In genomic region chr11:75913953-75914352, GRCm38 (mm10) we compare ENCODE assay signal across 8 mouse cellular contexts. TPM values are rescaled to one million over a fixed set of nuclear protein-coding genes. Genes with fewer than 3 reads are reported as not detected.
DNase-seq lines count a peak whose midpoint lies in the region; ATAC-seq and TF ChIP-seq lines count a peak whose summit lies in the region.

No protein-coding gene starts in this region.

- no peaks in the 10 kb centered on the region for H3K36me3 ChIP-seq in testis, adult 2 months (ENCODE audit: control insufficient read depth, insufficient read depth, low read length)
- no peaks in the 10 kb centered on the region for H3K36me3 ChIP-seq in heart, embryonic 14.5 days (ENCODE audit: control insufficient read depth, insufficient read depth, low read length)
- no peaks in the 10 kb centered on the region for H3K36me3 ChIP-seq in lung, postnatal 0 days (ENCODE audit: insufficient read depth, low read length)
- H3K36me3 ChIP-seq in thymus, adult 2 months (ENCODE audit: control insufficient read depth, insufficient read depth, low read length), result no peaks in the 10 kb centered on the region
- no peaks in the 10 kb centered on the region for H3K36me3 ChIP-seq in hindbrain, embryonic 12.5 days

- ATAC-seq in heart, embryonic 14.5 days (ENCODE audit: insufficient number of reproducible peaks, insufficient read depth, low FRiP score, low read depth), result peak; percentile 32; the same call in 1 of the 2 replicates
- peak; percentile 70 for ATAC-seq in lung, postnatal 0 days
- no peak for ATAC-seq in hindbrain, embryonic 12.5 days (ENCODE audit: low FRiP score)

- no peak for TF ChIP-seq EP300 in lung, postnatal 0 days (IDR thresholded peaks at IDR 0.05)

- TF ChIP-seq CTCF in testis, adult 2 months (IDR thresholded peaks at IDR 0.05; ENCODE audit: control insufficient read depth, insufficient read depth, insufficient replicate concordance, low read depth, low read length), result peak; percentile 68; the same call in 1 of the 2 replicates
- peak; percentile 86 for TF ChIP-seq CTCF in lung, postnatal 0 days (IDR thresholded peaks at IDR 0.05)
- peak; percentile 75 for TF ChIP-seq CTCF in thymus, adult 2 months (IDR thresholded peaks at IDR 0.05; ENCODE audit: borderline replicate concordance, control insufficient read depth, extremely low read depth, insufficient read depth, low read length, poor library complexity)

- DNase-seq in testis, postnatal 14 days (ENCODE audit: low spot score), result no peak
- peak; percentile 74 to 78 for DNase-seq in adrenal gland, adult 18-20 months (ENCODE audit: low spot score in 2 of 2)
- DNase-seq in lung, postnatal 0 days (ENCODE audit: low spot score), result peak; percentile 56
- peak; percentile 75 for DNase-seq in thymus, adult 2 months
- no peak for DNase-seq in layer of hippocampus, adult 9-10 months (ENCODE audit: low spot score)

- no peak overlapping the region for H3K27ac ChIP-seq in testis, adult 2 months (ENCODE audit: control insufficient read depth, insufficient read depth, low read depth, low read length)
- H3K27ac ChIP-seq in heart, embryonic 14.5 days (replicated peaks in 1 of 2; ENCODE audit: control insufficient read depth in 1 of 2, insufficient read depth in 1 of 2, low read depth in 2 of 2, low read length in 2 of 2), result no peak overlapping the region
- H3K27ac ChIP-seq in lung, postnatal 0 days (ENCODE audit: low read length), result no peak overlapping the region
- no peak overlapping the region for H3K27ac ChIP-seq in thymus, adult 2 months (ENCODE audit: control insufficient read depth, insufficient read depth, low read length)
- H3K27ac ChIP-seq in hindbrain, embryonic 12.5 days, result no peak overlapping the region

- no peaks in the 10 kb centered on the region for H3K9me3 ChIP-seq in heart, embryonic 14.5 days (ENCODE audit: control insufficient read depth, low read length)
- no peaks in the 10 kb centered on the region for H3K9me3 ChIP-seq in lung, postnatal 0 days (ENCODE audit: low read length)
- 0 out of 2 replicates have a peak, but pooled peaks cover 2% of the 10 kb centered on the region for H3K9me3 ChIP-seq in hindbrain, embryonic 12.5 days (replicated peaks)

- no peak overlapping the region for H3K4me3 ChIP-seq in testis, adult 2 months (ENCODE audit: control insufficient read depth, low read depth, low read length)
- H3K4me3 ChIP-seq in heart, embryonic 14.5 days (ENCODE audit: control insufficient read depth in 1 of 2, insufficient read depth in 1 of 2, low read depth in 1 of 2, low read length in 2 of 2), result no peak overlapping the region
- H3K4me3 ChIP-seq in lung, postnatal 0 days (ENCODE audit: low read depth, low read length), result no peak overlapping the region
- H3K4me3 ChIP-seq in thymus, adult 2 months (ENCODE audit: control insufficient read depth, insufficient read depth, low read length), result no peak overlapping the region
- no peak overlapping the region for H3K4me3 ChIP-seq in hindbrain, embryonic 12.5 days

- no peak overlapping the region for H3K4me2 ChIP-seq in heart, embryonic 14.5 days (ENCODE audit: low read length)
- no peak overlapping the region for H3K4me2 ChIP-seq in lung, postnatal 0 days (replicated peaks; ENCODE audit: low read depth, low read length)
- no peak overlapping the region for H3K4me2 ChIP-seq in hindbrain, embryonic 12.5 days (replicated peaks)

- no peak overlapping the region for H3K9ac ChIP-seq in heart, embryonic 14.5 days (ENCODE audit: low read length)
- H3K9ac ChIP-seq in lung, postnatal 0 days (replicated peaks; ENCODE audit: low read depth), result no peak overlapping the region
- H3K9ac ChIP-seq in hindbrain, embryonic 12.5 days, result no peak overlapping the region

- H3K27me3 ChIP-seq in testis, adult 2 months (ENCODE audit: control insufficient read depth, insufficient read depth, low read length), result no peaks in the 10 kb centered on the region
- H3K27me3 ChIP-seq in heart, embryonic 14.5 days (ENCODE audit: control insufficient read depth, insufficient read depth, low read length), result no peaks in the 10 kb centered on the region
- H3K27me3 ChIP-seq in lung, postnatal 0 days (replicated peaks; ENCODE audit: insufficient read depth, low read length), result no peaks in the 10 kb centered on the region
- no peaks in the 10 kb centered on the region for H3K27me3 ChIP-seq in thymus, adult 2 months (ENCODE audit: control insufficient read depth, insufficient read depth, low read length)
- no peaks in the 10 kb centered on the region for H3K27me3 ChIP-seq in hindbrain, embryonic 12.5 days

- no peak for TF ChIP-seq POLR2A in testis, adult 2 months (IDR thresholded peaks at IDR 0.05; ENCODE audit: control insufficient read depth, low read depth, low read length)
- TF ChIP-seq POLR2A in thymus, adult 2 months (IDR thresholded peaks at IDR 0.05; ENCODE audit: control insufficient read depth, extremely low read depth, insufficient read depth, low read length, poor library complexity), result no peak

- H3K4me1 ChIP-seq in testis, adult 2 months (ENCODE audit: control insufficient read depth, insufficient read depth, low read length), result no peaks in the 10 kb centered on the region
- peaks cover 11 to 15% of the 10 kb centered on the region in 2 experiments for H3K4me1 ChIP-seq in heart, embryonic 14.5 days (ENCODE audit: control insufficient read depth in 2 of 2, insufficient read depth in 2 of 2, low read length in 2 of 2)
- 0 out of 2 replicates have a peak, but pooled peaks cover 3% of the 10 kb centered on the region for H3K4me1 ChIP-seq in lung, postnatal 0 days (ENCODE audit: insufficient read depth, low read depth, low read length)
- no peaks in the 10 kb centered on the region for H3K4me1 ChIP-seq in thymus, adult 2 months (replicated peaks; ENCODE audit: control insufficient read depth, insufficient read depth, low read length)
- H3K4me1 ChIP-seq in hindbrain, embryonic 12.5 days, result peaks cover 6% of the 10 kb centered on the region; the same call in 1 of the 2 replicates

- 54% methylated on average over 3 of the region's 3 CpGs for WGBS in heart, embryonic 14.5 days
- WGBS in lung, postnatal 0 days, result 46% methylated on average over 3 of the region's 3 CpGs
- WGBS in thymus, adult 2 months, result 43% methylated on average over 3 of the region's 3 CpGs
- 65% methylated on average over 3 of the region's 3 CpGs for WGBS in hindbrain, embryonic 12.5 days

RNA-seq across cellular contexts. Expression of gene Rph3al, which starts 24.3 kb away (rescaled TPM):
- 0.91 and 1.8 TPM in 2 replicates for polyA plus RNA-seq in testis, adult 2 months (2012; rRNA removed)
- 10 to 100 TPM; 15.0 to 17.0 TPM for total RNA-seq in adrenal gland, adult 18-20 months (2021)
- polyA plus RNA-seq in heart, embryonic 14.5 days (2014; fragmentation: Nextera tagmentation; extraction: Ambion mirVana), result 5.6 and 7.3 TPM in 2 replicates
- 10.7 and 11.0 TPM in 2 replicates for polyA plus RNA-seq in lung, postnatal 0 days (2015; fragmentation: Nextera tagmentation; extraction: Ambion mirVana)
- polyA plus RNA-seq in thymus, adult 2 months (2012; rRNA removed), result 7.6 TPM in 2 replicates
- 2.6 and 2.9 TPM in 2 replicates for polyA plus RNA-seq in hindbrain, embryonic 12.5 days (2016; fragmentation: Nextera tagmentation; extraction: Ambion mirVana)

Comparison
In these comparisons a context has a peak if more than half of its experiments do, and no peak if none do; other contexts are left out.
1. DNase-seq: peak in adrenal gland, adult 18-20 months (2 of 2), lung, postnatal 0 days (single experiment) and thymus, adult 2 months (single experiment); none in testis, postnatal 14 days (single experiment) and layer of hippocampus, adult 9-10 months (single experiment).
2. Peak in every context shown above with its lines, with median percentiles within 50 percentile points of each other: CTCF ChIP-seq.